Mouse (Mus musculus) embryonic facial prominence, embryonic 12.5 days (tissue): ENCODE measurements around the gene 1700019D03Rik. TPM values are rescaled to one million over a fixed set of nuclear protein-coding genes. Genes with fewer than 3 reads are reported as not detected.

Experiments used
- ATAC-seq: fragments of 200-750 bp; cut with Nextera tagmentation; 2 replicates; pipeline ENCODE4 v1.8.0; 2017; ENCODE audit not compliant: insufficient number of reproducible peaks, insufficient read depth, low FRiP score, low TSS enrichment
- H3K27ac ChIP-seq: fragments of 300-500 bp; sonication (generic); 2 replicates; pipeline ENCODE4 v1.5.1; 2016; ENCODE audit warnings: mild to moderate bottlenecking
- H3K27me3 ChIP-seq: fragments of 300-500 bp; sonication (generic); 2 replicates; pipeline ENCODE4 v1.6.1; 2016; ENCODE audit warnings: mild to moderate bottlenecking, moderate library complexity
- H3K36me3 ChIP-seq: fragments of 300-500 bp; sonication (generic); 2 replicates; pipeline ENCODE4 v1.6.1; 2016; ENCODE audit warnings: mild to moderate bottlenecking
- H3K4me1 ChIP-seq: fragments of 300-500 bp; sonication (generic); 2 replicates; pipeline ENCODE4 v1.6.1; 2016
- H3K4me2 ChIP-seq: fragments of 300-500 bp; sonication (generic); replicated peaks from 2 replicates; pipeline ENCODE4 v1.6.1; 2016; ENCODE audit warnings: mild to moderate bottlenecking, moderate library complexity
- H3K4me3 ChIP-seq: fragments of 300-500 bp; sonication (generic); 2 replicates; pipeline ENCODE4 v1.5.1; 2016; ENCODE audit warnings: mild to moderate bottlenecking
- H3K9ac ChIP-seq: fragments of 300-500 bp; sonication (generic); 2 replicates; pipeline ENCODE4 v1.6.1; 2016; ENCODE audit warnings: mild to moderate bottlenecking, moderate library complexity
- H3K9me3 ChIP-seq: fragments of 300-500 bp; sonication (generic); 2 replicates; pipeline ENCODE4 v1.6.1; 2016; ENCODE audit warnings: mild to moderate bottlenecking, moderate library complexity
- WGBS: fragments of 180-500 bp; shearing (Covaris S2); methylation state at CpG from one replicate; pipeline ENCODE4 v1.1.7; 2016; 5-methylcytosine and 5-hydroxymethylcytosine counted together
- polyA plus RNA-seq: library from polyadenylated mRNA; unstranded; fragments of >200 nt; fragmentation: Nextera tagmentation; extraction: Ambion mirVana; gene quantifications from 2 replicates; pipeline ENCODE4 v1.2.1, GENCODE M21; 2016

Gene 1700019D03Rik
- polyA plus RNA-seq, 1 experiment from 2014 or later: 4.7 TPM

GRCm38 (mm10) chr1:53015606-53016005 is 4.4 kb downstream of the 1700019D03Rik start:
- H3K9me3 ChIP-seq: no peaks in the 10 kb centered on the region
- H3K27me3 ChIP-seq: no peaks in the 10 kb centered on the region
- no peak overlapping the region for H3K27ac ChIP-seq
- ATAC-seq: no peak
- H3K36me3 ChIP-seq: no peaks in the 10 kb centered on the region
- H3K4me3 ChIP-seq: no peak overlapping the region
- no peaks in the 10 kb centered on the region for H3K4me1 ChIP-seq
- 73% methylated on average over 5 of the region's 5 CpGs for WGBS
- H3K4me2 ChIP-seq: no peak overlapping the region
- H3K9ac ChIP-seq: no peak overlapping the region

- H3K27ac ChIP-seq: no peak overlapping the region
- H3K9ac ChIP-seq: no peak overlapping the region
- H3K4me2 ChIP-seq: no peak overlapping the region
- H3K9me3 ChIP-seq: no peaks in the 10 kb centered on the region
- H3K4me3 ChIP-seq: no peak overlapping the region
- 86% methylated on average over 6 of the region's 6 CpGs for WGBS
- H3K36me3 ChIP-seq: no peaks in the 10 kb centered on the region
- no peaks in the 10 kb centered on the region for H3K27me3 ChIP-seq
- no peaks in the 10 kb centered on the region for H3K4me1 ChIP-seq
- no peak for ATAC-seq
Measured at GRCm38 (mm10) chr1:53014716-53015115, 5.3 kb downstream of the 1700019D03Rik start.

DNA sequence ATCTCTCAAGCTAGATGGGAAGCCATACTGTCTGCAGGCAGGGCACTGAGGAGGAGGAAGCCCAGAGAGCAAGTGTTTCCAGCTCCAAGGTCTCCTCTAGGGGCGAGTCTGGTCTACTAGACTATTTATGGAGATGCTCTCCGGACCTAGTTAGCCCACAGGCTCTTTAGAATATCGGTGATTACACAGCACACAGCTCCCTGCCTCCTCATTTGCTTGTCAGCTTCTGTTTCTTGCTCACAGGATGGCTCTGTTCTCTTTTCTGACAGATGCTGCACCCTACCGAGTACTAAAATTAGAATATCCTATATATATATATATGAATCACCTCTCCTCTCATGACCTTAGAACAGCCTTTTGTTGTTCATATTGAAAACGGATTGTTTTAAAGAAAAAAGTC is 33.3 kb downstream of the 1700019D03Rik start:
- no peak for ATAC-seq
- H3K4me3 ChIP-seq: no peak overlapping the region
- H3K9ac ChIP-seq: no peak overlapping the region
- 69% methylated on average over 5 of the region's 5 CpGs for WGBS
- no peaks in the 10 kb centered on the region for H3K36me3 ChIP-seq
- no peaks in the 10 kb centered on the region for H3K4me1 ChIP-seq
- no peaks in the 10 kb centered on the region for H3K9me3 ChIP-seq
- H3K4me2 ChIP-seq: no peak overlapping the region
- no peaks in the 10 kb centered on the region for H3K27me3 ChIP-seq
- H3K27ac ChIP-seq: no peak overlapping the region

DNA sequence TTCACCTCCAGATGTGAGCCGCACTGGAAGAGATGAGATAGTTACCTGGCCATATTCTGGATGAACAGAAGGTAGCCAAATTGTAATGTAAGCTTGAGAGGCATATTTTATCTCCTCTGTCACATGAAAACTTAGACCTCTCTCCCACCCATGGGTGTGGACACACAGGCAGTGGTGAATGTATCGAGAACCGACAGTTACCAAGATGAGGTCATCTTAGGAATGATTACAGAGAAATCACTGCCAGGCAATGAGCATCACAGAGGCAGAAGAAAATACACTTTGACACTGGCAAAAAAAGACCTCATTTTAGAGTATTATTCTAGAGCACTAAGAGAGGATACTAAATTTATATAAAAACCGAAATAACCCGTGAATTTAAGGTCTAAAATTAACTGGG is 46.8 kb downstream of the 1700019D03Rik start:
- H3K4me2 ChIP-seq: no peak overlapping the region
- H3K27me3 ChIP-seq: no peaks in the 10 kb centered on the region
- 65% methylated on average over 5 of the region's 5 CpGs for WGBS
- H3K27ac ChIP-seq: no peak overlapping the region
- H3K4me3 ChIP-seq: no peak overlapping the region
- no peaks in the 10 kb centered on the region for H3K9me3 ChIP-seq
- H3K36me3 ChIP-seq: no peaks in the 10 kb centered on the region
- no peak overlapping the region for H3K9ac ChIP-seq
- ATAC-seq: no peak
- no peaks in the 10 kb centered on the region for H3K4me1 ChIP-seq

GRCm38 (mm10) chr1:52971881-52972503 is 48.0 kb downstream of the 1700019D03Rik start:
- Histone ChIP-seq H3K4me1 (no peaks in the 10 kb centered on the region), H3K4me2 (no peak overlapping the region), H3K27me3 (no peaks in the 10 kb centered on the region), H3K9me3 (no peaks in the 10 kb centered on the region), H3K36me3 (no peaks in the 10 kb centered on the region), H3K4me3 (no peak overlapping the region), H3K9ac (no peak overlapping the region), H3K27ac (no peak overlapping the region)
- no peak for ATAC-seq
- WGBS: 80% methylated on average over 2 of the region's 2 CpGs

DNA sequence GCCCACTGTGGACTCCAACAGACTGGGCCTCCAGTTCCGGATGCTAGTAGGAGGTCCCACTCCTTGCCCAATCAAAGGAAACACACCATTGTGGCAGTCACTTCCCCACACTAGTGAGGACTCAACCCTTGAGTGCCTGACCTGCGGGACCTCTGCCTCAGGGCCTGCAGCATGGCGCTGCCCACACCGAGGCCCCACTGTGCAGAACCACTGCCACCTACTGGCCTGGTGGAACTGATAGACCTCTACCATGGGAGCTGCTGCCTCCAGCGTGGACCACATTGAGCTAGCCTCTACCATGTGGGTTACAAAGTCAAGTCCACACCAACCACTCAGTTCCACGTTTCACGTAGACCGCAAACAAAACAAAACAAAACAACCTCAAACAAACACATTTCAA is 55.4 kb downstream of the 1700019D03Rik start:
- H3K9me3 ChIP-seq: no peaks in the 10 kb centered on the region
- no peak overlapping the region for H3K27ac ChIP-seq
- no peaks in the 10 kb centered on the region for H3K4me1 ChIP-seq
- no peak overlapping the region for H3K4me3 ChIP-seq
- H3K36me3 ChIP-seq: no peaks in the 10 kb centered on the region
- no peak overlapping the region for H3K4me2 ChIP-seq
- no peaks in the 10 kb centered on the region for H3K27me3 ChIP-seq
- no peak for ATAC-seq
- WGBS: 75% methylated on average over 8 of the region's 8 CpGs
- H3K9ac ChIP-seq: no peak overlapping the region

DNA sequence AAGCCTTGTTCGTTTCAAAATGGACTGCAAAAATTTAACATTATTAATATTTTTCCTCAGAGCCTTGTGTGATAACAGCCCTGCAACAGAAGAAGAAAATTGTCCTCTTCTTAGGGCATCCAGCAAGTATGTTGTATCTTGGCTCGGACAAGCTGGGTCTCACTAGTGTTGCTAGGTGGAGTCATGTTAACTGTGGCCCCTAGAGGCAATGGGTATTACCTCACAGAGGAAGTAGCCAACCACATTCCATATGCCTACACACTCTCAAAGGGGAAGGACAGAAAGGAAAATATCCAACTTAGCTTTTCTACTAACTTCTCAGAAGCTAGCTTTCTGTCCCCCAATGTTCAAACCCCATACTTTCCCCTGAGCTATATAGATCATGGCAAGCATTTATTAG is 56.9 kb downstream of the 1700019D03Rik start:
- no peak overlapping the region for H3K9ac ChIP-seq
- ATAC-seq: no peak
- WGBS: 56% methylated on average over 2 of the region's 2 CpGs

DNA sequence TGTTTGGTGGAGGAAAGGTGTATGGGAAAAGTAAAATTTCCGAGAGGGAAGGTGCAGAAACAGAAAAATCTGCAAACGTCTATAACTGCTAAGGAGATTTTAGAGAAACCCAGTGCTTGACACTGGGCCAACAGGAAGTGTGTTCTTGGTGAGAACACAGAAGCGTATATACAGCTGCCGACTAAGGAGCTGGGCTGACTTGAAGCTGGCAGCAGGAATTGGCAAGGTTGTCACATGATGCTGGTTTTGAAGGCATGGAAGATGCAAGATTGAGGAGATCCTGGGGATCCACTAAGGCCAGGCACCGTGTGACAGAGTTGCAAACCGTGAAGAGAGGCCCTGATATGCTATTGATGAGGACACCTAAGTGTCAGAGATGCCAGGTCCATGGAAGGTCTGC is 59.8 kb downstream of the 1700019D03Rik start:
- 77% methylated on average over 6 of the region's 6 CpGs for WGBS
- Histone ChIP-seq H3K4me2 (no peak overlapping the region), H3K9me3 (no peaks in the 10 kb centered on the region), H3K9ac (no peak overlapping the region), H3K27me3 (no peaks in the 10 kb centered on the region), H3K36me3 (no peaks in the 10 kb centered on the region), H3K4me3 (no peak overlapping the region), H3K4me1 (no peaks in the 10 kb centered on the region), H3K27ac (no peak overlapping the region)
- no peak for ATAC-seq

More for the DNA sequence above, 56.9 kb downstream of the 1700019D03Rik start:
- no peaks in the 10 kb centered on the region for H3K36me3 ChIP-seq
- H3K4me1 ChIP-seq: no peaks in the 10 kb centered on the region
- H3K4me3 ChIP-seq: no peak overlapping the region
- no peak overlapping the region for H3K4me2 ChIP-seq
- no peak overlapping the region for H3K27ac ChIP-seq
- no peaks in the 10 kb centered on the region for H3K27me3 ChIP-seq
- H3K9me3 ChIP-seq: no peaks in the 10 kb centered on the region

DNA sequence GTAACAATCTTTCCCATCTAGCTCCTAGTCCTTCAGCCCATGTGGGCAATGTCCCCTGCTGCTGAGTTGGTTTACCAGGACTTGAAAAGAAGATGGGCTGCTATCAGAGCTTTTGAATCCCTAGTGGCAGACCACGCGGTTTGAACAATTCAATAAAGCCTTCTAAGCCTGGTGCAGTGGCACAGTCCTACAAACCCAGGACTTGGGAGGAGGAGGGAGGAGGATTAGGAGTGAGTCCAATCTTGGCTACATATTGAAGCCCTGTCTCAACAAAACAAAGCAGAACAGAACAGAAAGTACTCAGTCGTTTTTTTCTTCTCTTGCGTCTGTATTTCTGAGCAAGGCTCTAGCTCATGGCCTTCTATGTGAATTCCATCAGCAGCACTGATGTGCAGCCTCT is 63.2 kb downstream of the 1700019D03Rik start:
- Histone ChIP-seq H3K27ac (no peak overlapping the region), H3K9ac (no peak overlapping the region), H3K9me3 (no peaks in the 10 kb centered on the region), H3K27me3 (0 out of 2 replicates have a peak, but pooled peaks cover 3% of the 10 kb centered on the region), H3K4me3 (no peak overlapping the region), H3K36me3 (no peaks in the 10 kb centered on the region), H3K4me1 (peaks cover 10% of the 10 kb centered on the region), H3K4me2 (no peak overlapping the region)
- WGBS: 79% methylated on average over 4 of the region's 4 CpGs
- ATAC-seq: no peak

- no peak overlapping the region for H3K4me2 ChIP-seq
- 37% methylated on average over 6 of the region's 6 CpGs for WGBS
- H3K9me3 ChIP-seq: no peaks in the 10 kb centered on the region
- 0 out of 2 replicates have a peak, but pooled peaks cover 3% of the 10 kb centered on the region for H3K27me3 ChIP-seq
- H3K4me3 ChIP-seq: no peak overlapping the region
- no peaks in the 10 kb centered on the region for H3K36me3 ChIP-seq
- no peak for ATAC-seq
- H3K9ac ChIP-seq: no peak overlapping the region
- H3K4me1 ChIP-seq: peaks cover 10% of the 10 kb centered on the region
- H3K27ac ChIP-seq: no peak overlapping the region
Measured at GRCm38 (mm10) chr1:52955102-52955501, 64.9 kb downstream of the 1700019D03Rik start.

GRCm38 (mm10) chr1:52954456-52954855 is 65.5 kb downstream of the 1700019D03Rik start:
- Histone ChIP-seq H3K9me3 (no peaks in the 10 kb centered on the region), H3K4me3 (no peak overlapping the region), H3K4me2 (no peak overlapping the region), H3K27ac (no peak overlapping the region), H3K36me3 (no peaks in the 10 kb centered on the region), H3K4me1 (peaks cover 10% of the 10 kb centered on the region), H3K9ac (no peak overlapping the region), H3K27me3 (0 out of 2 replicates have a peak, but pooled peaks cover 3% of the 10 kb centered on the region)
- ATAC-seq: no peak
- 74% methylated on average over 2 of the region's 2 CpGs for WGBS

DNA sequence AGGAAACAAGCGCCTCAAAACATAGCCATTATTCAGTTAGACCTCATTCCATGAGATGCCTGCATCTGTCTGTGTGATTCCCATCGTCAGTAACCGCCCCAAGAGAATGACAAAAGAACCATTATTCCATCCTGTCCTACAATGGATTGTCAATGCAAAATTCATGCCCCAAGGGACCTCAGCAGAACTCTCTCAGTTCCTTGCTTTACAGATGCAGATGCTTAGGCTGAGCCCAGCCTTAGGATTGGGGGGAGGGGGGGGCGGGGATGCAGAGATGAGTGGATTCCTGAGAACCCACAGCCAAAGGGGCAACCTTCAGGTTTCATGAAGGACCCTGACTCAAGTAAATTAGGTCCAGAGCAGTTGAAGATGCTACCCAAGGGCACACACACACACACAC is 66.4 kb downstream of the 1700019D03Rik start:
- Histone ChIP-seq H3K9ac (no peak overlapping the region), H3K4me2 (peak overlapping the region; percentile 97), H3K36me3 (no peaks in the 10 kb centered on the region), H3K27me3 (0 out of 2 replicates have a peak, but pooled peaks cover 3% of the 10 kb centered on the region), H3K9me3 (no peaks in the 10 kb centered on the region), H3K4me3 (peak overlapping the region; percentile 60; the same call in 1 of the 2 replicates), H3K27ac (no peak overlapping the region), H3K4me1 (peaks cover 10% of the 10 kb centered on the region)
- no peak for ATAC-seq
- 9% methylated on average over 4 of the region's 4 CpGs for WGBS
